Mouse (Mus musculus) brain, embryonic 14.5 days (tissue): ENCODE data around the gene Abhd5.

Experiments
- CTCF ChIP-seq: fragments of 200-500 bp; IDR thresholded peaks from 2 replicates; pipeline ENCODE4 v1.5.1; 2012; ENCODE audit warnings: inconsistent platforms, mild to moderate bottlenecking, moderate library complexity, borderline replicate concordance; ENCODE audit not compliant: insufficient read depth, insufficient read length; ENCODE audit errors: extremely low read depth
- POLR2A ChIP-seq: fragments of 200-500 bp; IDR thresholded peaks from 2 replicates; pipeline ENCODE4 v1.6.1; 2012; ENCODE audit warnings: mild to moderate bottlenecking, inconsistent platforms, borderline replicate concordance; ENCODE audit not compliant: poor library complexity, insufficient read depth, insufficient read length, severe bottlenecking; ENCODE audit errors: extremely low read depth

GRCm38 (mm10) chr9:122349286-122349685 is 2.1 kb upstream of the Abhd5 start:
- TF ChIP-seq CTCF (no peak), POLR2A (no peak)
